Mouse (Mus musculus): ENCODE results near the gene Tmem9b. TPM values are rescaled to one million over a fixed set of nuclear protein-coding genes. Genes with fewer than 3 reads are reported as not detected.

Tmem9b gene
- polyA plus RNA-seq, 1 experiment from 2014 or later: 117 TPM

DNA sequence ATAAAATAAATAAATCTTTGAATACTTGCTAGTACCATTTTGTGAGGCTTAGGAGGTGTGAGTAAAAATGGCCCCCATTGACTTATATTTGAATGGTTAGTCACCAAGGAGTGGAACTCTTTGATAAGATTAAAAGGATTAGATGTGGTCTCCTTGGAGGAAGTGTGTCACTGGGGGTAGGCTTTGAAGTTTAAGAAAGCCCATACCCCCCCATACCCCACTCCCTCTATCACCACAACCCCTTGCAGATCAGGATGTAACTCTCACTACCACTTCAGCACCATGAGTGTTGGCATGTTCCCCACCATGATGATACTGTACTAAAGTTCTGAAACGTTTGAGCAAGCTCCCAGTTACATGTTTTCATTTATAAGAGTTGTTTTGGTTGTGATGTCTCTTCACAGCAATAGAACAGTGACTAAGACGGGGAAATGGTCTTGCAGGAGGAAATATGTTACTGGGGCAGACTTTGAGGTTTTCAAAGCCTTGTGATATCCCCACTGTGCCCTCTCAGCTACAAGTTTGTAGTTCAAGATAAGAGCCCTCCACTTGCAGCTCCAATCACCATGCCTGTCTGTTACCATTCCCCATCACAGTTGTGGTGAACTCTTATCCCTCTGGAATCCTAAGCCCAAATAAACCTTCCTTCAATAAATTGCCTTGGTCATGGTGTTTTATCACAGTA is 16.2 kb upstream of the Tmem9b start:
- H3K4me2 ChIP-seq (replicated peaks; ENCODE audit: low read depth, low read length): no peak overlapping the region
- TF ChIP-seq CTCF (IDR thresholded peaks at IDR 0.05): no peak
- TF ChIP-seq EP300 (IDR thresholded peaks at IDR 0.05): no peak
- ATAC-seq (no peak), DNase-seq (ENCODE audit: low spot score) (no peak)
- H3K27me3 ChIP-seq (replicated peaks; ENCODE audit: insufficient read depth, low read length): no peaks in the 10 kb centered on the region
- H3K9ac ChIP-seq (replicated peaks; ENCODE audit: low read depth): no peak overlapping the region
- H3K27ac ChIP-seq (ENCODE audit: low read length): no peak overlapping the region
- H3K36me3 ChIP-seq (ENCODE audit: insufficient read depth, low read length): no peaks in the 10 kb centered on the region
- no peaks in the 10 kb centered on the region for H3K4me1 ChIP-seq (ENCODE audit: insufficient read depth, low read depth, low read length)
- H3K4me3 ChIP-seq (ENCODE audit: low read depth, low read length): no peak overlapping the region
- 32% methylated on average over 2 of the region's 2 CpGs for WGBS
- H3K9me3 ChIP-seq (ENCODE audit: low read length): no peaks in the 10 kb centered on the region

DNA sequence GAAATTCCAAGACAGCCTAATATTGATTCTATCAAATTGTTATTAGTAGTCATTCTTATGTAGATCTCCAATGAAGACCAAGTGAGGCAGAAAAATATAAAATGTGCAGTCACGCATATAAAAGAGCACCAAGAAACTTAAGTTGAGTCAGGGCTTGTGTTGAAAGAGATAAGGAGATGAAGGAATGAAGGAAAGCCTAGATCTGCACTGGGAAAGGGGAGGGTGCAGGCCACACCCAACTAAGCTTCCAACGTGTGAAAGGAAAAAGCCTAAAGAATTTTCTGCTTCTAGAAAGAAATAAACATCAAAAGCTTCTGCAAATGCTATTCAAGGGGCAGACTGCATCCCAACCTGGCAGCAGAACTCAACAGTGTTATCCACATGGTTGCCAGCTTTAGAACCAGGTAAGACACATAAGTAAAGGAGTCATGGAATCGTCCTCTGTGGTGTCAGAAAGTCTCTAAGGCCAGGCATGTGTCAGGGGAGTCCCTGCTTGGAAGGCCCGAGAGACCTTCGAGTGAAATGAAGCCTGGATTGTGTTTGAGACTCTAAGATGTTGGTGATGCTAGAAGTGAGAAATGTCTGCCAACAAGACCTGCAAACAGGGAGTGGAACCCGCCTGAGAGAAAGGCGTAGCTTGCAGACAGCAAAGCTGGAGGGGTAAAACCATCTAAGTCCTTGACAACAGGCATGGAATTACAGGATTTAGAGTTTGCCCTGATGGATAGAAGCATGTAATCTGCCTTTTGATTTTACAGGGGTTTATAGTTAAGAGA is 15.1 kb upstream of the Tmem9b start:
- H3K9ac ChIP-seq (replicated peaks; ENCODE audit: low read depth): no peak overlapping the region
- 75% methylated on average over 7 of the region's 7 CpGs for WGBS
- ATAC-seq: no peak

DNA sequence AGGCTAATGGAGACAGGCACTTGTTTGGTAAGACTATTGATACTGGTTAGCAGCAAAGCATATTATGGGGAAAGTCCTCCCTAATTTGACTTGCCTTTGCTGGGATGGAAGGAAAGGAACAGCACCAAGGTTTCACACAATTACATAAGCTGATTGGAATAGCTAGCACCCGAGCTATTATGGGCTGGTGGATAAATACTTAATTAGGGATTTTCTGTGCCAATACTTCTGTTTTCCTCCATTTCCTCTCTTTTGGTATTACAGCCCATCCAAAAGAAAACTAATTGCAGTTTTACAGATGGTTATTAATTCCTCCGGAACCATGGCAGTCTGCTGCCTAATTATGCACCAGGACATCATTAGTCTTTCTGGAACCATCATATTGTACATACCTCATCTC is 11.3 kb upstream of the Tmem9b start:
- no peak for ATAC-seq
- H3K27me3 ChIP-seq (replicated peaks; ENCODE audit: insufficient read depth, low read length): no peaks in the 10 kb centered on the region
- no peak overlapping the region for H3K4me3 ChIP-seq (ENCODE audit: low read depth, low read length)
- DNase-seq (ENCODE audit: low spot score): no peak
- H3K27ac ChIP-seq (ENCODE audit: low read length): no peak overlapping the region
- WGBS: 66% methylated on average over 2 of the region's 2 CpGs
- no peaks in the 10 kb centered on the region for H3K9me3 ChIP-seq (ENCODE audit: low read length)
- no peaks in the 10 kb centered on the region for H3K4me1 ChIP-seq (ENCODE audit: insufficient read depth, low read depth, low read length)
- H3K9ac ChIP-seq (replicated peaks; ENCODE audit: low read depth): no peak overlapping the region
- no peaks in the 10 kb centered on the region for H3K36me3 ChIP-seq (ENCODE audit: insufficient read depth, low read length)
- TF ChIP-seq EP300 (IDR thresholded peaks at IDR 0.05) (no peak), CTCF (IDR thresholded peaks at IDR 0.05) (no peak)
- no peak overlapping the region for H3K4me2 ChIP-seq (replicated peaks; ENCODE audit: low read depth, low read length)

More for the DNA sequence above, 15.1 kb upstream of the Tmem9b start:
- Histone ChIP-seq H3K27me3 (replicated peaks; ENCODE audit: insufficient read depth, low read length) (no peaks in the 10 kb centered on the region), H3K9me3 (ENCODE audit: low read length) (no peaks in the 10 kb centered on the region), H3K4me2 (replicated peaks; ENCODE audit: low read depth, low read length) (no peak overlapping the region), H3K4me3 (ENCODE audit: low read depth, low read length) (no peak overlapping the region), H3K27ac (ENCODE audit: low read length) (no peak overlapping the region), H3K36me3 (ENCODE audit: insufficient read depth, low read length) (no peaks in the 10 kb centered on the region), H3K4me1 (ENCODE audit: insufficient read depth, low read depth, low read length) (no peaks in the 10 kb centered on the region)
- no peak for TF ChIP-seq EP300 (IDR thresholded peaks at IDR 0.05)
- TF ChIP-seq CTCF (IDR thresholded peaks at IDR 0.05): no peak
- no peak for DNase-seq (ENCODE audit: low spot score)

- no peak overlapping the region for H3K9ac ChIP-seq (replicated peaks; ENCODE audit: low read depth)
- no peaks in the 10 kb centered on the region for H3K27me3 ChIP-seq (replicated peaks; ENCODE audit: insufficient read depth, low read length)
- peaks cover 10% of the 10 kb centered on the region for H3K4me1 ChIP-seq (ENCODE audit: insufficient read depth, low read depth, low read length)
- H3K4me3 ChIP-seq (ENCODE audit: low read depth, low read length): no peak overlapping the region
- 90% methylated on average over 3 of the region's 3 CpGs for WGBS
- DNase-seq (ENCODE audit: low spot score) (no peak), ATAC-seq (no peak)
- H3K4me2 ChIP-seq (replicated peaks; ENCODE audit: low read depth, low read length): no peak overlapping the region
- TF ChIP-seq EP300 (IDR thresholded peaks at IDR 0.05): no peak
- TF ChIP-seq CTCF (IDR thresholded peaks at IDR 0.05): no peak
- no peaks in the 10 kb centered on the region for H3K36me3 ChIP-seq (ENCODE audit: insufficient read depth, low read length)
- H3K9me3 ChIP-seq (ENCODE audit: low read length): no peaks in the 10 kb centered on the region
- H3K27ac ChIP-seq (ENCODE audit: low read length): no peak overlapping the region
These were observed 3.6 kb upstream of the Tmem9b start for GRCm38 (mm10) chr7:109756291-109756690.

DNA sequence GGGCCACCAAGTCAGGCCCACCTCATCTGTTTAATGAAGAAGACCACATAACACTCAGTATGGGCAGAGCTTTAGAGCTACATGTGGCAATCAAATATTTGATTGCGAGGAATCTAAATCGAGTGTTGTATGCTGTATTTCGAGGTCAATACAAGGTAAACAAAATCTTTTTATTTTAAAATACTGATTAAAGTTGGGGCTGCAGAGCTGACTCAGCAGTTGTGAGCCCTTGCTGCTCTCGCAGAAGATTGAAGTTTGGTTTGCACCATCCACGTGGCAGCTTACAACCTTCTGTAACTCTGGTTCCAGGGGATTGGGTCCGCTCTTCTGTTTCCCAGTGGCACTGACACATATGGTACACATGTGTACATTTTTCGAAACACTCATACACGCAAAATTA is 1.4 kb upstream of the Tmem9b start:
- Histone ChIP-seq H3K36me3 (ENCODE audit: insufficient read depth, low read length) (no peaks in the 10 kb centered on the region), H3K27ac (ENCODE audit: low read length) (no peak overlapping the region), H3K4me2 (replicated peaks; ENCODE audit: low read depth, low read length) (no peak overlapping the region), H3K9me3 (ENCODE audit: low read length) (no peaks in the 10 kb centered on the region), H3K9ac (replicated peaks; ENCODE audit: low read depth) (no peak overlapping the region), H3K4me3 (ENCODE audit: low read depth, low read length) (no peak overlapping the region), H3K4me1 (ENCODE audit: insufficient read depth, low read depth, low read length) (peaks cover 12% of the 10 kb centered on the region), H3K27me3 (replicated peaks; ENCODE audit: insufficient read depth, low read length) (no peaks in the 10 kb centered on the region)
- TF ChIP-seq EP300 (IDR thresholded peaks at IDR 0.05) (no peak), CTCF (IDR thresholded peaks at IDR 0.05) (no peak)
- WGBS: 89% methylated on average over 8 of the region's 8 CpGs
- DNase-seq (ENCODE audit: low spot score) (no peak), ATAC-seq (no peak)

- no peaks in the 10 kb centered on the region for H3K9me3 ChIP-seq (ENCODE audit: low read length)
- peaks cover 12% of the 10 kb centered on the region for H3K4me1 ChIP-seq (ENCODE audit: insufficient read depth, low read depth, low read length)
- ATAC-seq (no peak; the same call in 1 of the 2 replicates), DNase-seq (ENCODE audit: low spot score) (peak; percentile 7)
- no peaks in the 10 kb centered on the region for H3K27me3 ChIP-seq (replicated peaks; ENCODE audit: insufficient read depth, low read length)
- peak overlapping the region; percentile 73 for H3K9ac ChIP-seq (replicated peaks; ENCODE audit: low read depth)
- H3K4me2 ChIP-seq (replicated peaks; ENCODE audit: low read depth, low read length): peak overlapping the region; percentile 74
- peak overlapping the region; percentile 83 for H3K4me3 ChIP-seq (ENCODE audit: low read depth, low read length)
- WGBS: 1% methylated on average over 13 of the region's 13 CpGs
- peak overlapping the region; percentile 89 for H3K27ac ChIP-seq (ENCODE audit: low read length)
- H3K36me3 ChIP-seq (ENCODE audit: insufficient read depth, low read length): 0 out of 2 replicates have a peak, but pooled peaks cover under 1% of the 10 kb centered on the region
- TF ChIP-seq CTCF (IDR thresholded peaks at IDR 0.05): no peak
- TF ChIP-seq EP300 (IDR thresholded peaks at IDR 0.05): no peak
These were observed 1.2 kb downstream of the Tmem9b start for GRCm38 (mm10) chr7:109751427-109752007.

Measured in lung, postnatal 0 days (tissue).